Mouse (Mus musculus) neural tube, embryonic 15.5 days (tissue): ENCODE measurements at regions not wholly inside any gene's neighbourhood (a gene's known extent, or its start where the extent isn't known, plus 50 kb on each side); places are given as distances from the start of the nearest gene placed in this dataset.

Source experiments
- ATAC-seq: fragments of 200-750 bp; cut with Nextera tagmentation; 2 replicates; pipeline ENCODE4 v1.8.0; 2017; ENCODE audit warnings: mild to moderate bottlenecking, moderate TSS enrichment, moderate library complexity; ENCODE audit not compliant: low FRiP score
- H3K27ac ChIP-seq: fragments of 300-500 bp; sonication (generic); replicated peaks from 2 replicates; pipeline ENCODE4 v1.5.1; 2015; ENCODE audit warnings: mild to moderate bottlenecking, inconsistent platforms
- H3K27me3 ChIP-seq: fragments of 300-500 bp; sonication (generic); replicated peaks from 2 replicates; pipeline ENCODE4 v1.6.1; 2015; ENCODE audit warnings: inconsistent platforms
- H3K36me3 ChIP-seq: fragments of 300-500 bp; sonication (generic); 2 replicates; pipeline ENCODE4 v1.6.1; 2015; ENCODE audit warnings: inconsistent platforms
- H3K4me1 ChIP-seq: fragments of 300-500 bp; sonication (generic); 2 replicates; pipeline ENCODE4 v1.6.1; 2015; ENCODE audit warnings: inconsistent platforms
- H3K4me2 ChIP-seq: fragments of 300-500 bp; sonication (generic); 2 replicates; pipeline ENCODE4 v1.6.1; 2015; ENCODE audit warnings: inconsistent platforms, mild to moderate bottlenecking, moderate library complexity
- H3K4me3 ChIP-seq: fragments of 300-500 bp; sonication (generic); replicated peaks from 2 replicates; pipeline ENCODE4 v1.5.1; 2015; ENCODE audit warnings: mild to moderate bottlenecking, inconsistent platforms
- H3K9ac ChIP-seq: fragments of 300-500 bp; sonication (generic); replicated peaks from 2 replicates; pipeline ENCODE4 v1.6.1; 2015; ENCODE audit warnings: mild to moderate bottlenecking, inconsistent platforms
- H3K9me3 ChIP-seq: fragments of 300-500 bp; sonication (generic); replicated peaks from 2 replicates; pipeline ENCODE4 v1.6.1; 2016; ENCODE audit warnings: inconsistent platforms
- WGBS: fragments of 180-500 bp; shearing (Covaris S2); methylation state at CpG from one replicate; pipeline ENCODE4 v1.1.7; 2015; ENCODE audit warnings: mixed read lengths; 5-methylcytosine and 5-hydroxymethylcytosine counted together

DNA sequence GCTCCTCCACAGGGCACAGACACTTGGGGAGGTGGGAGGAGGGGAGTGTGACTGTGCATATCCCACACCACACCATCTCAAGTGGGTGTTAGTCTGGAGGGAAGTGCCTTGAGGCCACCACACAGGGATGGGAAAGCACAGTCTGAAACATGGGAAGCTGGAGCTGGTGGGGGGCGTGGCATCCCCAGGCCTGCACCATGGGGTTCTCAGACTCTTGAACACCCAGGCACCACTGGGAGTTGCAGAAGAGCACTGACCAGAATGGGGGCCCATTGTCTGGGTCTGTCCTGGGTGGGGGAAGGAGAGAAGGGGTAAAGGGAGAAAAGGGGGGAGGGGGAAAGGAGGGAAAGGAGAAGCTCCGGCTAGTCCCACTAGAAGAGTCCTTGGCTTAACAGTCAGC, 776.0 kb downstream of the Diaph3 start:
- Histone ChIP-seq H3K4me3 (no peak overlapping the region), H3K9me3 (no peaks in the 10 kb centered on the region), H3K36me3 (no peaks in the 10 kb centered on the region), H3K27ac (no peak overlapping the region), H3K9ac (no peak overlapping the region), H3K4me2 (no peak overlapping the region), H3K4me1 (peaks cover 7% of the 10 kb centered on the region; the same call in 1 of the 2 replicates), H3K27me3 (no peaks in the 10 kb centered on the region)
- 98% methylated on average over 2 of the region's 2 CpGs for WGBS
- ATAC-seq = no peak

DNA sequence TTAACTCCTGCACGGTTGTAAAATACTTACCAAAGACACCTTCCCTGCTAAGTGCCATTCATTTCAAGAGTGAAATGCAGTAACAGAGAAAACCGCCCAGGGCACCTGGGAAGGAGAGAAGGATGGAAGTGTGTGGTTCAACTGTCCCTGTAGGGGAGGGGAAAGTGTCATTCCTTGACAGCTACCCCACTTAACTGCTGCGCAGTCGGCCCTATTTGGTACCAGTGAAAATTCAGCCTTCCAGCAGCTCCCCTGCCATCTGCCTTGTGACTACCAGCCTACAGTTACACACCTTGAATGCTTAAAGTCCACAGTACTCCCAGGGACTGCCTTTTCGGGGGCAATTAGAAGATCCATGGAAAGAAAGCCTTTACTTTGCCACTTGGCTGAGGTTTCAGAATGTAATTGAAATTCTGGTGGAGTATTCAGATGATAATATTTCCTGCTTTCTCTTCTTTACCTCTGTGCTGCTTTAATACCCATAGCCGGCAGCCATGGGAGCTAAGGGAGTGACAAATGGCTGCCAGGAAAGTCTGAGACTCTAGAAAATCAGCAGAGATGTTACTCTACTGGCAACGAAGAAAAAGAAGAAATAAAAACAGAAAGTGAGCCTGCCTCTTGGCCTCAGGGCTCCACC, 780.5 kb downstream of the Diaph3 start:
- peak; percentile 45; the same call in 1 of the 2 replicates for ATAC-seq
- Histone ChIP-seq H3K36me3 (no peaks in the 10 kb centered on the region), H3K9ac (no peak overlapping the region), H3K27me3 (no peaks in the 10 kb centered on the region), H3K4me3 (no peak overlapping the region), H3K4me2 (no peak overlapping the region), H3K27ac (no peak overlapping the region), H3K9me3 (no peaks in the 10 kb centered on the region), H3K4me1 (peaks cover 7% of the 10 kb centered on the region; the same call in 1 of the 2 replicates)
- WGBS = 19% methylated on average over 7 of the region's 7 CpGs

DNA sequence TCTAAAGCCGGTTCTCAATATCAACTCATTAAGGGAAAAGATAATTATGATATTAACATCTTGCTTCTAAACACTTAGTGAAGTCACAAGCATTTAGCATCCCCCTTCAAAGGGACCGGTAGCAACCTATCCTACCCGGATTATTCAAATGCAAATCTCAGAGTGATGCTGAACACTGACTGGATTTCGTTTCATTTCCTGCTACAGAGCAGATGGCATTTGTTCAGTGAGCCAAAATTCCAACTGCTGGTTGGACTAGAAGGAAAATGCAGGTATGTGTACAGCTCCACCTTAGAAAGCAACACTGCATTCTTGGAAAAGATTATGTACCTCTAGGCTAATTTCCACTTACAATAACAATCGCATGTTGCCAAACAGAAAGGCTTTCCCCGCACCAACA, 782.5 kb downstream of the Diaph3 start:
- Histone ChIP-seq H3K36me3 (no peaks in the 10 kb centered on the region), H3K4me3 (no peak overlapping the region), H3K9me3 (no peaks in the 10 kb centered on the region), H3K9ac (no peak overlapping the region), H3K4me1 (peaks cover 7% of the 10 kb centered on the region; the same call in 1 of the 2 replicates), H3K4me2 (no peak overlapping the region), H3K27ac (no peak overlapping the region), H3K27me3 (no peaks in the 10 kb centered on the region)
- 69% methylated on average over 6 of the region's 6 CpGs for WGBS
- ATAC-seq = no peak

DNA sequence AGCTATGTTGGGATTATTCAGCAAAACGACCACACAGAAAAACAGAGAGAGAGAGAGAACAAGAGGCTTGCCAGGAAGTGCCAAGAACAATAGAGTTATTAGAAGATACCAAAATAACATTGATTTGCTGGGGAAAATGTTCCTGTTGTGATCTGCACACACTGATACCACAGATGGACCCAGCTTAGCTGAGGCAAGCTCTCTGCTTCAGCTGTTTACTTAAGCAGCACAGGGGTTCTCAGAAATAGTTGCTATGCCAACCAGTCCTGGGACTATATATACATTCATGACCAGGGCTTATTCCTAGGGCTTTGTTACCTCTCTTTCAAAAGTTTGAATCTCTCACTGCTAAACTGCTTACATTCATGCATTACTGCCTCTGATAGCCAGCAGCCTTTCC, 790.5 kb downstream of the Diaph3 start:
- no peak overlapping the region for H3K9ac ChIP-seq
- no peak overlapping the region for H3K4me2 ChIP-seq
- no peaks in the 10 kb centered on the region for H3K9me3 ChIP-seq
- H3K27me3 ChIP-seq = no peaks in the 10 kb centered on the region
- 48% methylated on average over 1 of the region's 1 CpGs for WGBS
- peaks cover 6% of the 10 kb centered on the region; the same call in 1 of the 2 replicates for H3K4me1 ChIP-seq
- H3K4me3 ChIP-seq = no peak overlapping the region
- 0 out of 2 replicates have a peak overlapping the region, but pooled peaks have one; percentile 13 for H3K27ac ChIP-seq
- H3K36me3 ChIP-seq = no peaks in the 10 kb centered on the region
- ATAC-seq = peak; percentile 72; the same call in 1 of the 2 replicates

DNA sequence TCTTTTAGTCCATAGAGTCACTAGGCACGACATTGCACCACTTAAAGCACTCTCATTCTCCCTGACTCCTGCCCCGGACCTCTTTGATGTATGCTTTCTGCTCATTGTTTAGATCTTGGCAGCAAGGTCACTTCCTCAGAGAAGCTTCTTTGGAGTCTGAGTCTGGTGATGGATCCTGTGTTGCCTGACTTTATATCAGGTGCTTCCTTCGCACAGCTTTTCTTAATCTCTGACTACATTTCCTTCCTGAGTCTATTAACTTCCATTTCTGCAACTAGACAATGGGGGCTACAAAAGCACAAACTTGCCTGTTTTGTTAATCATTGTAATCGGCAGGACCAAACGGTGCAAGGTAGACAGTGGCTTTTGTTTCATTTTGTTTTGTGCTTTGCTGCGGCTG, 802.0 kb downstream of the Diaph3 start:
- no peaks in the 10 kb centered on the region for H3K9me3 ChIP-seq
- H3K36me3 ChIP-seq = no peaks in the 10 kb centered on the region
- no peak overlapping the region for H3K4me2 ChIP-seq
- 78% methylated on average over 6 of the region's 6 CpGs for WGBS
- H3K27ac ChIP-seq = no peak overlapping the region
- no peaks in the 10 kb centered on the region for H3K4me1 ChIP-seq
- H3K4me3 ChIP-seq = no peak overlapping the region
- H3K27me3 ChIP-seq = no peaks in the 10 kb centered on the region
- H3K9ac ChIP-seq = no peak overlapping the region
- ATAC-seq = no peak

DNA sequence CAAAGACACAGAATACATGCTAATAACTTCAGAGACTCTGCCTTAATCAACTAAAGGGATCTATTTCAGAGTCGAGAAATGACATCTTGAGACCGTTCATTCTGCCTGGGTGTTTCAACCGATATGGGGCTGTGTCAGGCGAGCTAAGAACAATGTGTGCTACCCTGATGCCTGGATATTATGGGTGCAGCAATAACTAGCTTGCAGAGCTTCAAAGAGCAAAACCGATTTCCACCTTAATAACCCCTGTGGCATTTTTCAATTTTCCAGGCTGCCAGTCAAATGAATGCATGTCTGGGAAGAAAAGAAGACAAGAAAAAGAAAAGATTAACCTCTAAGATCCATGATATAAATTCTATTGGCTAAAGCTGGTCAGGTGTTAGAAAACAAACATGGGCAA, 804.0 kb downstream of the Diaph3 start:
- Histone ChIP-seq H3K4me1 (no peaks in the 10 kb centered on the region), H3K27me3 (no peaks in the 10 kb centered on the region), H3K4me3 (no peak overlapping the region), H3K27ac (no peak overlapping the region), H3K4me2 (no peak overlapping the region), H3K9me3 (no peaks in the 10 kb centered on the region), H3K36me3 (no peaks in the 10 kb centered on the region), H3K9ac (no peak overlapping the region)
- ATAC-seq = no peak
- WGBS = 85% methylated on average over 5 of the region's 5 CpGs

DNA sequence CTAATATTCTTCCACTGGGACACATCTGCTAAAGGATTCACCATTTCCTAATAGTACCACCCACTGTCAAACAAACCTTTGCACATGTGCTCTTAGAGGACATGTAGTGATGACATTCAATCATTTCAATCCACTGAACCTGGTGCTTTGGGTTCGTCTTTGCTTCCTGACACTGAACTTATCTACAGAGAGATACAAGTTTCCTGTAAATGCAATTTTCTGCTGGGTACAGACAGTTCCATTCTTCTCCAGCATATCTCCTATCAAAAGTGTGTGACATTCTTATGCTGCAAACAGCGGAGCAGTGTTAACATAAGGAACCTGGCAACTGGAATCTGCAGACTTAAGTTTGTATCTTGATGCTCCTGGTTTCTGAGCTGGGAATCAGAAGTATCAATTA, 805.8 kb downstream of the Diaph3 start:
- ATAC-seq = no peak
- WGBS = 88% methylated on average over 2 of the region's 2 CpGs
- Histone ChIP-seq H3K9me3 (no peaks in the 10 kb centered on the region), H3K36me3 (no peaks in the 10 kb centered on the region), H3K4me2 (no peak overlapping the region), H3K27me3 (no peaks in the 10 kb centered on the region), H3K4me3 (no peak overlapping the region), H3K27ac (no peak overlapping the region), H3K9ac (no peak overlapping the region), H3K4me1 (no peaks in the 10 kb centered on the region)

DNA sequence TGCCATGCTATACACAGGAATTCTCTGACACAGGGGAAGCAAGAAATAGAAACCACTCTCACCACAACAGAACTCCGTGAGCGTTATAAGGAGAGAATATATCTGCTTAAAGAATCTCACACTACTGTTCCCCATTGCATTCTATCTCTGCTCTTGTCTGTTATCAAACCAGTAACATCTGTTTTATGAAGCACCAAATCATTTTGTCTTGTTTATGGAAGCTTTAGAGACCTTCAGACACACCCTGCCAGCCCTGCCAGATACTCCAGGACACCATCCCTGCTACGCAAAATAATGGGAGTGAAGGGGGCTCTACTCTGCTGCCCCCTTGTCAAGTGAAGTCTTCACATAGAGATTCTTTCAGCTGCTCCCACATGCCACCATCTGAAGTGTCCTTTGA, 811.9 kb downstream of the Diaph3 start:
- H3K4me2 ChIP-seq = no peak overlapping the region
- no peak overlapping the region for H3K9ac ChIP-seq
- 87% methylated on average over 3 of the region's 3 CpGs for WGBS
- H3K4me1 ChIP-seq = no peaks in the 10 kb centered on the region
- H3K36me3 ChIP-seq = no peaks in the 10 kb centered on the region
- no peak for ATAC-seq
- H3K27ac ChIP-seq = no peak overlapping the region
- no peak overlapping the region for H3K4me3 ChIP-seq
- no peaks in the 10 kb centered on the region for H3K27me3 ChIP-seq
- H3K9me3 ChIP-seq = no peaks in the 10 kb centered on the region

DNA sequence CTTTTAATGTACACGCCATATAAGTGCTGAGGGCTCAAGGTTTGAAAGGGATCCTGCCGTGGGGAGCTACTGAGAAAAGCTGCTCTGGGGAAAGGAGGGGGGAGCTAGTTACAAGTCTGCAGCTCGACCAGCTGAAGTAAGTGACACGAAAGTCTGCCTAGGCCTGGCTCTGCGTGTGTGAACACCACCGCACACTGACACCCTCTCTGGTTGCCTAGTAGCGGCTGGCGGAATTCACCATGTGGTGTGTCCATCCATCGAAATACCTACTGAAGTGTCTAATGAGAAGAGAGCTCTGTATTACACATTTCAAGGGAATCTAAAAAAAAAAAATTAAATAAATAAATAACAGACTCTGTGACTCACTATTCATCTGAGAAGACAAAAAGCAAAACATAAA, 813.4 kb downstream of the Diaph3 start:
- H3K36me3 ChIP-seq = no peaks in the 10 kb centered on the region
- 52% methylated on average over 9 of the region's 9 CpGs for WGBS
- no peaks in the 10 kb centered on the region for H3K4me1 ChIP-seq
- no peaks in the 10 kb centered on the region for H3K9me3 ChIP-seq
- ATAC-seq = no peak
- no peak overlapping the region for H3K27ac ChIP-seq
- H3K4me3 ChIP-seq = no peak overlapping the region
- no peaks in the 10 kb centered on the region for H3K27me3 ChIP-seq
- no peak overlapping the region for H3K4me2 ChIP-seq
- no peak overlapping the region for H3K9ac ChIP-seq

DNA sequence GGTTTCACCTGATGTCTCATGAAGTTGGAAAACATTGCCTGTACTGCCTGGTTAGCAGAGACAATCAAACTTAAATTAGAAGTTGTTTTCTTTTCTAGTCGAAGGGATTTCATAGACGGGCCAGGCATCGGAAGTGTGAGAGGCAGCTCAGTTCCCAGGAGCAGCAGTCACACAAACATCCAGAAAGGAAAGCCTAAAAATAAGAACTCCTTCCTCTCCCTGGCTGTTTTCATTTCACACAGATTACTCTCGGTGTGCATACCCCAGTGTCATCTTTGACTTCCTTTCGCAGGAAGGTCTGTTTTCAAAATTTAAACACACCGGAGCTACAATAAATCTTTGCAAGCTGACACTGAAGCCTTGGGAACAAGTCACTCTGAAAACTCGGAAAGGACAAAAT, 818.7 kb downstream of the Diaph3 start:
- 67% methylated on average over 7 of the region's 7 CpGs for WGBS
- Histone ChIP-seq H3K27ac (no peak overlapping the region), H3K4me3 (no peak overlapping the region), H3K36me3 (no peaks in the 10 kb centered on the region), H3K4me2 (no peak overlapping the region), H3K27me3 (no peaks in the 10 kb centered on the region), H3K4me1 (no peaks in the 10 kb centered on the region), H3K9me3 (no peaks in the 10 kb centered on the region), H3K9ac (no peak overlapping the region)
- ATAC-seq = no peak

DNA sequence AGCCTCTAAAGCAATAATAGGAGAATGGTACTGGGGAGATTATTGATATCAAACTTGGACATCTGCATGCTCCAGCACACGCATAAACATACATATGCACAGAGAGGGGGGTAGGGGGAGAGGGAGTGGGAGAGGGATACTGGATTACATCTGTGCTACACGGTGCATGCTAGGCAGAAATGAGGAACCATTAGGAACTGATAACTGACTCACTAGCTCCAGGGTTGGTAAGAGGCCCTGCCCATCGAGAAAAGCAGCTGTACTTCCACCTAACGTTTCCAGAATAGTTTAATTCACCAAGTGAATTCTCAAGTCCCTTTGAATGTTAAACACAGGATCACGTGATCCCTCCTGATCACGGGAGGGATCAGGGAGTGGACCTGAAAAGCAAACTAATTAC, 825.1 kb downstream of the Diaph3 start:
- H3K36me3 ChIP-seq = no peaks in the 10 kb centered on the region
- H3K27ac ChIP-seq = no peak overlapping the region
- no peak overlapping the region for H3K9ac ChIP-seq
- H3K4me1 ChIP-seq = no peaks in the 10 kb centered on the region
- H3K27me3 ChIP-seq = no peaks in the 10 kb centered on the region
- no peak for ATAC-seq
- H3K9me3 ChIP-seq = no peaks in the 10 kb centered on the region
- H3K4me3 ChIP-seq = no peak overlapping the region
- WGBS = 93% methylated on average over 6 of the region's 6 CpGs
- H3K4me2 ChIP-seq = no peak overlapping the region

DNA sequence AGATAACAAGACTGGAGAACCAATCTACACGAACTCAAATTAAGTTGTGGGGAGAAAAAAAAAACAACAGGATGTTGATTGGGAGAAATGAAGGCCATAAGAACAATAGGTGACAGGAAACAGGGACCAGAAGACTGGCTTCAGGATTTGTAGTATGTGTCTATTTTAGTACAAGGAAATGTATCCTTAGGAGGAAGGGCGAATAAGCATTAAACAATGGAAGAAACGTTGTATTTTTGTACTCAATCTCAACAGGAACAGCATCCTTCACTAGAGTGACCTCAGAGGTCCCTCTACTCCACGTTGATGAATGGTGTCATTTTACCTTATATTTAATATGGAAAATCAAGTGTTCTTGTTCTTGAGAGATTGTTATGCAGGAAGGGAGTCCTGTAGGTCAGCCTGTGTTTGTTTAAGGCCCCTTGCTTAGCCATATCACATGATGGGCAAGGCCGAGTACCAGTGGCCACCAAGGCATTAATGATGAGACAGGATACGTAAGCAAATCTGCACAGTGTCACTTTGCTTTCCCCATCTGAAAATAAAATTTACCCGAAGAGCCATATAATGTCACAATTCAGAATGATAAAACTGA, 832.0 kb downstream of the Diaph3 start:
- WGBS = 77% methylated on average over 7 of the region's 7 CpGs
- Histone ChIP-seq H3K27ac (no peak overlapping the region), H3K9ac (no peak overlapping the region), H3K4me2 (no peak overlapping the region), H3K36me3 (no peaks in the 10 kb centered on the region), H3K4me3 (no peak overlapping the region), H3K9me3 (no peaks in the 10 kb centered on the region), H3K27me3 (no peaks in the 10 kb centered on the region), H3K4me1 (no peaks in the 10 kb centered on the region)
- no peak for ATAC-seq
